Mouse (Mus musculus) cortical plate, adult 2 months (tissue): Measurements from ENCODE around the gene Otud5. TPM values are rescaled to one million over a fixed set of nuclear protein-coding genes. Genes with fewer than 3 reads are reported as not detected.
A peak's percentile ranks its signal among the peaks of the same experiment; 100 is the strongest.
"Not testable (repeated sequence)": the region's sequence is repeated elsewhere in the genome, so short reads cannot be mapped to it uniquely, and the experiment has no call there.

Experiments
- H3K27ac ChIP-seq: fragments of 200-500 bp; 2 replicates; pipeline ENCODE4 v1.5.1; 2012; ENCODE audit warnings: low read length, control low read depth, inconsistent platforms; ENCODE audit not compliant: insufficient read depth
- H3K4me1 ChIP-seq: fragments of 200-500 bp; 2 replicates; pipeline ENCODE4 v1.6.1; 2011; ENCODE audit warnings: low read length; ENCODE audit not compliant: control insufficient read depth, insufficient read depth
- H3K4me3 ChIP-seq: fragments of 200-500 bp; 2 replicates; pipeline ENCODE4 v1.5.1; 2011; ENCODE audit warnings: mild to moderate bottlenecking, low read length, control low read depth; ENCODE audit not compliant: insufficient read depth
- CTCF ChIP-seq: fragments of 200-500 bp; IDR thresholded peaks from 2 replicates; pipeline ENCODE4 v1.5.1; 2011; ENCODE audit warnings: mild to moderate bottlenecking, control low read depth, low read length; ENCODE audit not compliant: insufficient read depth; ENCODE audit errors: extremely low read depth
- POLR2A ChIP-seq: fragments of 200-500 bp; IDR thresholded peaks from 2 replicates; pipeline ENCODE4 v1.6.1; 2011; ENCODE audit warnings: mild to moderate bottlenecking, low read length, control low read depth; ENCODE audit not compliant: insufficient read depth; ENCODE audit errors: extremely low read depth
- polyA plus RNA-seq: library from polyadenylated mRNA; depleted of rRNA; stranded (reverse); fragments of >200 nt; gene quantifications from 2 replicates; pipeline ENCODE4 v1.2.3, GENCODE M21; 2012; rRNA removed

The Otud5 gene
- 46.4 and 49.1 TPM in 2 replicates for polyA plus RNA-seq

GRCm38 (mm10) chrX:7841163-7842162, at the start of gene Otud5:
TSS of gene Otud5 (plus strand) at chrX:7841364.
- TF ChIP-seq CTCF (no peak), POLR2A (peak; percentile 47; the same call in 1 of the 2 replicates)
- H3K27ac ChIP-seq = peak within 1 kb of the TSS; percentile 86
- H3K4me1 ChIP-seq = peaks cover 2% of the 10 kb centered on the region; the same call in 1 of the 2 replicates
- H3K4me3 ChIP-seq = peak within 1 kb of the TSS; percentile 64

- Histone ChIP-seq H3K4me3 (no peak overlapping the region), H3K4me1 (peaks cover 1% of the 10 kb centered on the region), H3K27ac (no peak overlapping the region)
- TF ChIP-seq CTCF = 0 out of 2 replicates have a peak, but pooled peaks have one; percentile 1
- TF ChIP-seq POLR2A = no peak
Measured at GRCm38 (mm10) chrX:7793361-7793760, 47.8 kb upstream of the Otud5 start.

- Histone ChIP-seq H3K4me3 (no peak overlapping the region), H3K4me1 (peaks cover 1% of the 10 kb centered on the region), H3K27ac (no peak overlapping the region)
- no peak for TF ChIP-seq POLR2A
- TF ChIP-seq CTCF = no peak
Measured at GRCm38 (mm10) chrX:7795016-7795415, 46.1 kb upstream of the Otud5 start.

GRCm38 (mm10) chrX:7797327-7797726, 43.8 kb upstream of the Otud5 start:
- Histone ChIP-seq H3K4me1 (no peaks in the 10 kb centered on the region; the same call in 1 of the 2 replicates), H3K27ac (no peak overlapping the region), H3K4me3 (no peak overlapping the region)
- TF ChIP-seq POLR2A (no peak), CTCF (no peak)

GRCm38 (mm10) chrX:7802157-7802556, 39.0 kb upstream of the Otud5 start:
- H3K4me3 ChIP-seq, H3K27ac ChIP-seq, H3K4me1 ChIP-seq: not testable (repeated sequence)

GRCm38 (mm10) chrX:7815016-7815415, 26.1 kb upstream of the Otud5 start:
- 0 out of 2 replicates have a peak, but pooled peaks have one; percentile 12 for TF ChIP-seq CTCF

GRCm38 (mm10) chrX:7821865-7822779, 19.0 kb upstream of the Otud5 start, which contains the start of gene Kcnd1:
TSS of gene Kcnd1 (plus strand) at chrX:7822289.
- Histone ChIP-seq H3K27ac (no peak within 1 kb of the TSS), H3K4me3 (peak within 1 kb of the TSS; percentile 46), H3K4me1 (no peaks in the 10 kb centered on the region)
- TF ChIP-seq CTCF (no peak), POLR2A (no peak; the same call in 1 of the 2 replicates)

More at GRCm38 (mm10) chrX:7815016-7815415, 26.1 kb upstream of the Otud5 start:
- H3K27ac ChIP-seq, H3K4me1 ChIP-seq, H3K4me3 ChIP-seq: not testable (repeated sequence)

GRCm38 (mm10) chrX:7837146-7837545, 4.0 kb upstream of the Otud5 start:
- no peak overlapping the region for H3K4me3 ChIP-seq

GRCm38 (mm10) chrX:7840842-7841162, 362 bp upstream of the Otud5 start:
- no peak for TF ChIP-seq CTCF
- no peak for TF ChIP-seq POLR2A

More at GRCm38 (mm10) chrX:7837146-7837545, 4.0 kb upstream of the Otud5 start:
- H3K27ac ChIP-seq = no peak overlapping the region
- TF ChIP-seq CTCF = no peak
- no peak for TF ChIP-seq POLR2A
- H3K4me1 ChIP-seq = no peaks in the 10 kb centered on the region

GRCm38 (mm10) chrX:7842318-7842717, 1.2 kb downstream of the Otud5 start:
- TF ChIP-seq CTCF (no peak), POLR2A (no peak)
- peak overlapping the region; percentile 86; the same call in 1 of the 2 replicates for H3K27ac ChIP-seq
- H3K4me3 ChIP-seq = peak overlapping the region; percentile 64
- H3K4me1 ChIP-seq = peaks cover 2% of the 10 kb centered on the region; the same call in 1 of the 2 replicates

More at GRCm38 (mm10) chrX:7840842-7841162, 362 bp upstream of the Otud5 start:
- H3K4me3 ChIP-seq = no peak overlapping the region; the same call in 1 of the 2 replicates
- no peak overlapping the region for H3K27ac ChIP-seq
- peaks cover 2% of the 10 kb centered on the region; the same call in 1 of the 2 replicates for H3K4me1 ChIP-seq
